Mouse (Mus musculus) kidney, postnatal 0 days (tissue): Measurements from ENCODE around the gene Dna2. TPM values are rescaled to one million over a fixed set of nuclear protein-coding genes. Genes with fewer than 3 reads are reported as not detected.

Source experiments
- ATAC-seq: fragments of 200-750 bp; cut with Nextera tagmentation; replicated peaks from 2 replicates; pipeline ENCODE4 v1.8.0; 2017; ENCODE audit warnings: low read depth, moderate number of reproducible peaks, moderate TSS enrichment, moderate library complexity; ENCODE audit not compliant: low FRiP score
- DNase-seq: peaks from one replicate; pipeline ENCODE4 v3.0.0-alpha.2; 2016; ENCODE audit warnings: low spot score
- H3K27ac ChIP-seq: fragments of 300-500 bp; sonication (generic); 2 replicates; pipeline ENCODE4 v1.5.1; 2014; ENCODE audit warnings: mild to moderate bottlenecking
- H3K27me3 ChIP-seq: fragments of 300-500 bp; sonication (generic); 2 replicates; pipeline ENCODE4 v1.6.1; 2014; ENCODE audit warnings: low read length, mixed read lengths; ENCODE audit not compliant: insufficient read depth
- H3K36me3 ChIP-seq: fragments of 300-500 bp; sonication (generic); 2 replicates; pipeline ENCODE4 v1.6.1; 2014; ENCODE audit warnings: low read length, mixed read lengths; ENCODE audit not compliant: insufficient read depth
- H3K4me1 ChIP-seq: fragments of 300-500 bp; sonication (generic); replicated peaks from 2 replicates; pipeline ENCODE4 v1.6.1; 2014; ENCODE audit warnings: antibody characterized with exemption, low read length, mixed read lengths; ENCODE audit not compliant: insufficient read depth
- H3K4me2 ChIP-seq: fragments of 300-500 bp; sonication (generic); 2 replicates; pipeline ENCODE4 v1.6.1; 2014; ENCODE audit warnings: mild to moderate bottlenecking, low read length, moderate library complexity, mixed read lengths
- H3K4me3 ChIP-seq: fragments of 300-500 bp; sonication (generic); replicated peaks from 2 replicates; pipeline ENCODE4 v1.5.1; 2014; ENCODE audit warnings: low read depth, low read length
- H3K9ac ChIP-seq: fragments of 300-500 bp; sonication (generic); 2 replicates; pipeline ENCODE4 v1.6.1; 2014; ENCODE audit warnings: low read depth, low read length
- H3K9me3 ChIP-seq: fragments of 300-500 bp; sonication (generic); replicated peaks from 2 replicates; pipeline ENCODE4 v1.6.1; 2016; ENCODE audit warnings: low read length, inconsistent platforms, mixed read lengths
- CTCF ChIP-seq: IDR thresholded peaks from 2 replicates; pipeline ENCODE4 v1.5.1; 2016; ENCODE audit warnings: antibody characterized with exemption, low read depth, mild to moderate bottlenecking, moderate library complexity
- WGBS: fragments of 180-500 bp; shearing (Covaris S2); extraction: QIAGEN DNeasy Blood & Tissue Kit; methylation state at CpG from one replicate; pipeline ENCODE4 v1.1.7; 2014; 5-methylcytosine and 5-hydroxymethylcytosine counted together
- polyA plus RNA-seq: library from polyadenylated mRNA; unstranded; fragments of >200 nt; fragmentation: Nextera tagmentation; extraction: Ambion mirVana; gene quantifications from 2 replicates; pipeline ENCODE4 v1.2.1, GENCODE M21; 2015

Gene Dna2
- polyA plus RNA-seq, 1 experiment from 2014 or later: 9.0 TPM

GRCm38 (mm10) chr10:62924096-62924635 lies 22.7 kb upstream of the Dna2 start:
- no peak for TF ChIP-seq CTCF
- Histone ChIP-seq H3K4me3 (no peak overlapping the region), H3K9me3 (no peaks in the 10 kb centered on the region), H3K27ac (no peak overlapping the region), H3K9ac (no peak overlapping the region), H3K4me1 (peaks cover 10% of the 10 kb centered on the region; the same call in 1 of the 2 replicates), H3K4me2 (no peak overlapping the region), H3K27me3 (no peaks in the 10 kb centered on the region), H3K36me3 (peaks cover 10% of the 10 kb centered on the region)
- DNase-seq: peak; percentile 8
- ATAC-seq: no peak; the same call in 1 of the 2 replicates
- WGBS: 73% methylated on average over 4 of the region's 4 CpGs

GRCm38 (mm10) chr10:62932381-62932780 lies 14.4 kb upstream of the Dna2 start:
- TF ChIP-seq CTCF: peak; percentile 11; the same call in 1 of the 2 replicates
- no peaks in the 10 kb centered on the region for H3K4me1 ChIP-seq
- H3K4me2 ChIP-seq: no peak overlapping the region
- no peak for ATAC-seq
- no peak overlapping the region for H3K27ac ChIP-seq
- no peak for DNase-seq
- peaks cover 29% of the 10 kb centered on the region for H3K36me3 ChIP-seq
- no peaks in the 10 kb centered on the region for H3K27me3 ChIP-seq
- H3K4me3 ChIP-seq: no peak overlapping the region
- no peak overlapping the region for H3K9ac ChIP-seq
- 91% methylated on average over 1 of the region's 1 CpGs for WGBS
- no peaks in the 10 kb centered on the region for H3K9me3 ChIP-seq

- Histone ChIP-seq H3K36me3 (peaks cover 11% of the 10 kb centered on the region), H3K27me3 (no peaks in the 10 kb centered on the region), H3K4me2 (no peak overlapping the region), H3K9ac (no peak overlapping the region), H3K4me1 (no peaks in the 10 kb centered on the region), H3K27ac (no peak overlapping the region), H3K4me3 (no peak overlapping the region), H3K9me3 (no peaks in the 10 kb centered on the region)
- TF ChIP-seq CTCF: no peak
- 87% methylated on average over 10 of the region's 10 CpGs for WGBS
- DNase-seq (no peak), ATAC-seq (no peak)
Measured at GRCm38 (mm10) chr10:62944975-62945580, 1.7 kb upstream of the Dna2 start.

GRCm38 (mm10) chr10:62948551-62948950 lies 1.7 kb downstream of the Dna2 start:
- Histone ChIP-seq H3K27me3 (no peaks in the 10 kb centered on the region), H3K4me2 (no peak overlapping the region), H3K9me3 (no peaks in the 10 kb centered on the region), H3K27ac (no peak overlapping the region), H3K4me3 (no peak overlapping the region), H3K36me3 (0 out of 2 replicates have a peak, but pooled peaks cover under 1% of the 10 kb centered on the region), H3K9ac (no peak overlapping the region), H3K4me1 (no peaks in the 10 kb centered on the region)
- 96% methylated on average over 7 of the region's 7 CpGs for WGBS
- no peak for DNase-seq
- TF ChIP-seq CTCF: no peak
- no peak for ATAC-seq

GRCm38 (mm10) chr10:62963956-62964355 lies 17.1 kb downstream of the Dna2 start:
- Histone ChIP-seq H3K4me3 (no peak overlapping the region), H3K36me3 (peaks cover 35% of the 10 kb centered on the region), H3K9me3 (no peaks in the 10 kb centered on the region), H3K27me3 (no peaks in the 10 kb centered on the region), H3K4me2 (no peak overlapping the region), H3K27ac (no peak overlapping the region), H3K4me1 (no peaks in the 10 kb centered on the region), H3K9ac (no peak overlapping the region)
- TF ChIP-seq CTCF: no peak
- DNase-seq (no peak), ATAC-seq (no peak)
- WGBS: 92% methylated on average over 7 of the region's 7 CpGs

- H3K36me3 ChIP-seq: peaks cover 22% of the 10 kb centered on the region
- DNase-seq (no peak), ATAC-seq (no peak)
- H3K9ac ChIP-seq: no peak overlapping the region
- no peaks in the 10 kb centered on the region for H3K27me3 ChIP-seq
- H3K4me1 ChIP-seq: no peaks in the 10 kb centered on the region
- 78% methylated on average over 11 of the region's 11 CpGs for WGBS
- no peaks in the 10 kb centered on the region for H3K9me3 ChIP-seq
- no peak overlapping the region for H3K4me2 ChIP-seq
- H3K27ac ChIP-seq: peak overlapping the region; percentile 6; the same call in 1 of the 2 replicates
- no peak overlapping the region for H3K4me3 ChIP-seq
- no peak for TF ChIP-seq CTCF
Measured at GRCm38 (mm10) chr10:62965796-62966195, 19.0 kb downstream of the Dna2 start.

GRCm38 (mm10) chr10:62966291-62966690 lies 19.5 kb downstream of the Dna2 start:
- Histone ChIP-seq H3K4me2 (no peak overlapping the region), H3K36me3 (peaks cover 20% of the 10 kb centered on the region), H3K27ac (peak overlapping the region; percentile 6; the same call in 1 of the 2 replicates), H3K4me3 (no peak overlapping the region), H3K4me1 (no peaks in the 10 kb centered on the region), H3K9ac (no peak overlapping the region), H3K27me3 (no peaks in the 10 kb centered on the region), H3K9me3 (no peaks in the 10 kb centered on the region)
- TF ChIP-seq CTCF: no peak
- ATAC-seq (peak; percentile 57; the same call in 1 of the 2 replicates), DNase-seq (peak; percentile 14)
- 66% methylated on average over 15 of the region's 15 CpGs for WGBS
